Mouse (Mus musculus): Measurements from ENCODE around the gene Gng2. TPM values are rescaled to one million over a fixed set of nuclear protein-coding genes. Genes with fewer than 3 reads are reported as not detected.

The Gng2 gene
- polyA plus RNA-seq, 1 experiment, result 16.1 TPM

DNA sequence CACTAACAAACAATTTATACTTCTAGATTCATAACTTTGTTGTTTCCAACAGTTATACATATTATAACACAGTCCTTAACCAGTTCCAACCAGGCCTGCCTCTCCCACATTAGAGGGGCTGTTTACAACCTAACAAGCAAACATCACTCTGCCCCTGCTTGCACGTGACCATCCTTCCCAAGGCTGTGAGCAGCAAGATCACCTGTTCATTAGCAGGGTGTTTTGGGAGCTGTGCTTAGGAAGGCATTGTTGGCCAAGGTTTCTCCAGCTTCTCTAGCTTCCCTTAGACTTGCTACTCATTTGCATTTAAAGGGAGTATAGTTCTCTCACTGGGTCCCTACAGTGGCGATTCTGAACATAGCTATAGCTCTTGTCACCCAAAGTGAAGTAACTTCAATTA, 119.1 kb downstream of the Gng2 start:
- H3K4me3 ChIP-seq (replicated peaks; ENCODE audit: extremely low read depth, low read depth, low read length), result no peak overlapping the region
- H3K4me1 ChIP-seq (ENCODE audit: control insufficient read depth, insufficient read depth, low read length), result no peaks in the 10 kb centered on the region
- no peak for DNase-seq
- 80% methylated on average over 2 of the region's 2 CpGs for WGBS
- TF ChIP-seq POLR2A (IDR thresholded peaks at IDR 0.05; ENCODE audit: borderline replicate concordance, extremely low read depth, low read depth, low read length) (no peak), CTCF (IDR thresholded peaks at IDR 0.05; ENCODE audit: insufficient read depth, low read length) (no peak)

GRCm38 (mm10) chr14:19853471-19853870, 124.0 kb downstream of the Gng2 start:
- Histone ChIP-seq H3K4me1 (ENCODE audit: control insufficient read depth, insufficient read depth, low read length) (no peaks in the 10 kb centered on the region), H3K4me3 (replicated peaks; ENCODE audit: extremely low read depth, low read depth, low read length) (no peak overlapping the region)
- TF ChIP-seq POLR2A (IDR thresholded peaks at IDR 0.05; ENCODE audit: borderline replicate concordance, extremely low read depth, low read depth, low read length) (no peak), CTCF (IDR thresholded peaks at IDR 0.05; ENCODE audit: insufficient read depth, low read length) (no peak)
- 69% methylated on average over 3 of the region's 3 CpGs for WGBS
- DNase-seq, result no peak

DNA sequence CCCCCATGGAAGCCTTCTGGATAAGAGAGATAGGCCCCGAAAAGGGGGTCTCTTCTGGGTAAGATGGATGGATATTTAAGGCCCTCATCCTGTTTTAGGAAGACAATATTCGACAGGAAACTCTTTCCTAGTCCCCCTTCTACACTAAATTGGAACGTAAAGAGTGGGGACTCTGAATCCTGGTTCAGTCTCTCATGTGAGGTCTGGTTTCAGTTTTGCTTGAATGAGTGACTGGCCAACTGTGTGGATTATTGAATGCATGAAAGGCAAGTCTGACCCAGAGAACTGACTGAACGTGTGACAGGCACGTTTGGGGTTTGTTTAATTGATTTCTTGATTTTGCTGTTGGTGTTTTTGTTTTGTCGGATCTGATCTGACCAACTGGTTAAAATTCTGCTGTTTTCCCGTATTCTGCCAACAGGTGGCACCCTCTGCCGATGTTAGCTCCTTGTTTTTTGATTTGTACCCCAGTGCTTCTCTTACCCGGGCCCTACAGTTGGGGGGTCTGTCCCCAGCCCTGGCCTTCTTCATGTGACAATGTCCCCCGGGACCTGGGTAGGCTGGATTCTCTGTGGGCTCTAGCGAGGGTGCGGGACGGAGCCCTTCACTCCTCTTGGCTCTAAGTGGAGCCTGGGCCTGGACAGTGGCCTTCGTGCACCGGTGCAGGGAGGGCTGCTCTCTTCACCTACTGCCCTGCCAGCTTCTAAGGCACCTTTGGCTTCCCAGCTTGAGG, 137.7 kb downstream of the Gng2 start:
- TF ChIP-seq CTCF (IDR thresholded peaks at IDR 0.05; ENCODE audit: insufficient read depth, low read length) (peak; percentile 21), POLR2A (IDR thresholded peaks at IDR 0.05; ENCODE audit: borderline replicate concordance, extremely low read depth, low read depth, low read length) (no peak)
- Histone ChIP-seq H3K4me3 (replicated peaks; ENCODE audit: extremely low read depth, low read depth, low read length) (peak overlapping the region; percentile 15), H3K4me1 (ENCODE audit: control insufficient read depth, insufficient read depth, low read length) (no peaks in the 10 kb centered on the region)
- WGBS, result 22% methylated on average over 15 of the region's 15 CpGs
- peak; percentile 58 for DNase-seq

DNA sequence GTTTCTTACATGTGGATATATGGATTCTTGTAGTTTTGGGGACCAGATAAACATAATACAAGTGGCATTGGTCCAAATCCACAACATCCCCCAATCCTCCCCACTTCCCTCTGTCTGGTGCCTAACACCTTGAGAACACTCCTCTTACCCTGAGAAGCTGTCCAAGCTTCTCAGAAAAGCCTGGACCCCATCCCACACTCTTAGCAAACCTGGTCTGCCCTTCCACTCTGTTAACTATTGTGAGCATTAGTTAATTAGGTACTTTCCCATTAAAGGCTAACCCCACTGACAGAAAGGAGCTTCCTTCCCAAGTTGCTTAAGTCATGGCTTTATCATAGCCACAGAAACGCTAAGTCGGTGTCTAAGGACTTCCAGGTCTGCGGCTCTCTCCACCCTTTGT, 141.1 kb downstream of the Gng2 start:
- no peak for DNase-seq
- H3K4me3 ChIP-seq (replicated peaks; ENCODE audit: extremely low read depth, low read depth, low read length), result no peak overlapping the region
- TF ChIP-seq CTCF (IDR thresholded peaks at IDR 0.05; ENCODE audit: insufficient read depth, low read length), result no peak
- no peak for TF ChIP-seq POLR2A (IDR thresholded peaks at IDR 0.05; ENCODE audit: borderline replicate concordance, extremely low read depth, low read depth, low read length)
- WGBS, result 81% methylated on average over 3 of the region's 3 CpGs
- no peaks in the 10 kb centered on the region for H3K4me1 ChIP-seq (ENCODE audit: control insufficient read depth, insufficient read depth, low read length)

GRCm38 (mm10) chr14:19825481-19825880, 151.9 kb downstream of the Gng2 start:
- WGBS, result 63% methylated on average over 11 of the region's 11 CpGs
- no peak for DNase-seq
- H3K4me1 ChIP-seq (ENCODE audit: control insufficient read depth, insufficient read depth, low read length), result peaks cover 4% of the 10 kb centered on the region; the same call in 1 of the 2 replicates
- no peak overlapping the region for H3K4me3 ChIP-seq (replicated peaks; ENCODE audit: extremely low read depth, low read depth, low read length)
- TF ChIP-seq POLR2A (IDR thresholded peaks at IDR 0.05; ENCODE audit: borderline replicate concordance, extremely low read depth, low read depth, low read length), result no peak
- no peak for TF ChIP-seq CTCF (IDR thresholded peaks at IDR 0.05; ENCODE audit: insufficient read depth, low read length)

DNA sequence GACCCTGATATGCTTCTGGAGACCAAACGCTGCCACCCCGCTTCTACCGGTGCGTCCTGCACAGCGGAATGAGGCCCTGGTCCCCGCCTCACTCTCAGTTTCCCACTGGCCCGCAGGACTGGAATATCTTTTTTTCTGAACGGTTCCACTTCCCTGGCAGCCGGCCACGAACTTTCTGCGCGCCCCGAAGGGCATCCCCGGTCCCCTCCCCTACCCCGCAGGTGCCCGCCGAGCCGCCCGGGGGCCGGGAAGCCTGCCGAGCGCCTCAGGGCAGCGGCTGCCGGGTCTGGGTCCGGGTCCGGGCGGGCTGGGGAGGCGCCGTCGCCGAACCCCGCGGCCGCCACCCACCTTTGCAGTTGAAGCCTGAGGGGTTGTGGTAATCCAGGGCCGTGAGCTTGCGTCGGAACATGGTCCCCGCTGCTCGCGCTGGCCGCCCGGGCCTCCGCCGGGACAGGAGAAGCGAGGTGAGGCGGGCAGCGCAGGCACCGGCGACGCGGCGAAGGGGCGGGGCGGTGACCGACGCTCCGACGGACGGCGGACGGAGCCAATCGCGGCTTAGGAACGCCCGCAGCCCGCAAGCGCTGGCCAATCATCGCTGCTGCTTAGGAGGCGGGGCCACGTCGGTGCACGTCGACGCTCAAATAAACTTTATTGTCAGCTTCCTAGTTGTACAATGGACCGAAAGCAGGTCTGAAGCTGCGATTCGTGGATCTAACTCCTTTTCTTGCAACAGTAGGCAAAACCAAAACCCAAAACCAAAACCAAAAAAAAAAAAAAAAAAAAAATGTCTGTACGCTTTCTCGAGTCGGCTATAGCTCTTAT, 153.9 kb downstream of the Gng2 start, which contains the start of gene Rtraf:
Gene Rtraf (minus strand): TSS at position 504 of the 822 bp plus-strand sequence.
- DNase-seq, result peak; percentile 93
- under 1% methylated on average over 80 of the region's 80 CpGs for WGBS

More for the DNA sequence above, 153.9 kb downstream of the Gng2 start, which contains the start of gene Rtraf:
- TF ChIP-seq POLR2A (IDR thresholded peaks at IDR 0.05; ENCODE audit: borderline replicate concordance, extremely low read depth, low read depth, low read length), result peak; percentile 76; the same call in 1 of the 2 replicates
- no peak for TF ChIP-seq CTCF (IDR thresholded peaks at IDR 0.05; ENCODE audit: insufficient read depth, low read length)
- Histone ChIP-seq H3K4me3 (replicated peaks; ENCODE audit: extremely low read depth, low read depth, low read length) (peak within 1 kb of the TSS; percentile 76), H3K4me1 (ENCODE audit: control insufficient read depth, insufficient read depth, low read length) (peaks cover 4% of the 10 kb centered on the region; the same call in 1 of the 2 replicates)

Other genes starting within 250 kb of the Gng2 start
- gene Nid2, start 226.4 kb downstream of the Gng2 start, polyA plus RNA-seq (2012; rRNA removed), result 10.4 and 10.7 TPM in 2 replicates
- 18.0 TPM in 2 replicates for gene Rtraf, start 153.8 kb downstream of the Gng2 start, polyA plus RNA-seq (2012; rRNA removed)
- gene Saysd1, start 160.9 kb upstream of the Gng2 start, polyA plus RNA-seq (2012; rRNA removed), result 9.9 and 11.9 TPM in 2 replicates
- 4.3 and 5.7 TPM in 2 replicates for gene Kcnk5, start 204.2 kb upstream of the Gng2 start, polyA plus RNA-seq (2012; rRNA removed)